Mouse (Mus musculus) myocyte (in vitro differentiated cells): ENCODE measurements around the gene Gpr157.

ENCODE experiments used
- CEBPB ChIP-seq: IDR thresholded peaks from 2 replicates; pipeline ENCODE4 v1.6.1; 2011; ENCODE audit warnings: mild to moderate bottlenecking, moderate library complexity; ENCODE audit not compliant: poor library complexity, insufficient read depth, severe bottlenecking
- E2F4 ChIP-seq: IDR thresholded peaks from one replicate; pipeline ENCODE4 v1.6.1; 2011; ENCODE audit warnings: mild to moderate bottlenecking, control low read depth, moderate library complexity; ENCODE audit not compliant: insufficient read depth
- MAX ChIP-seq: IDR thresholded peaks from one replicate; pipeline ENCODE4 v1.6.1; 2011; ENCODE audit warnings: low read depth, mild to moderate bottlenecking, control low read depth
- POLR2A ChIP-seq: IDR thresholded peaks from one replicate; pipeline ENCODE4 v1.6.1; 2011; ENCODE audit warnings: low read depth, mild to moderate bottlenecking, control low read depth, moderate library complexity; ENCODE audit not compliant: insufficient read length
- TCF3 ChIP-seq: IDR thresholded peaks from one replicate; pipeline ENCODE4 v1.6.1; 2011; ENCODE audit warnings: low read depth, control low read depth; ENCODE audit not compliant: insufficient read length

DNA sequence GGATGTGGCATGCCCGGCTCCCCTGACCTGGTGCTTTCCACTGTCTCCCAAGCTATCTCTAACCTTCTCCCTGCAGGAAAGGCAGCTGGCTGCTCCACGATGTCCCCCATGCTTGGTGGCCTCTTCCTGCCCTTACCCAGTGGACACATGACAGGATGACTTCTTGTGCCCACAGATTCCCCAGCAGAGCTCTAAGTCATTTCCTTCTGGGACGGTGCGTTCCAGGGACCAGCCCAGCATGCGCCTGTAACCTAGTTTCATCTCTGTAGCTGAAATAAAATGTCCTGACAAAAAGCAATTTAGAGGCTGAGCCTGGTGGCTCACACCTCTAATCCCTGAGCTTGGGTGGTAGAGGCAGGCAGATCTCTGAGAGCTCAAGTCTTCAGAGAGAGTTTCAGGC is 19.5 kb downstream of the Gpr157 start:
- no peak for TF ChIP-seq MAX
- no peak for TF ChIP-seq POLR2A
- TF ChIP-seq TCF3: no peak
- no peak for TF ChIP-seq CEBPB
- no peak for TF ChIP-seq E2F4
